Mouse (Mus musculus): ENCODE results near the gene Pard3b. TPM values are rescaled to one million over a fixed set of nuclear protein-coding genes. Genes with fewer than 3 reads are reported as not detected.

Gene Pard3b
- polyA plus RNA-seq, 1 experiment from 2014 or later: 2.3 TPM

DNA sequence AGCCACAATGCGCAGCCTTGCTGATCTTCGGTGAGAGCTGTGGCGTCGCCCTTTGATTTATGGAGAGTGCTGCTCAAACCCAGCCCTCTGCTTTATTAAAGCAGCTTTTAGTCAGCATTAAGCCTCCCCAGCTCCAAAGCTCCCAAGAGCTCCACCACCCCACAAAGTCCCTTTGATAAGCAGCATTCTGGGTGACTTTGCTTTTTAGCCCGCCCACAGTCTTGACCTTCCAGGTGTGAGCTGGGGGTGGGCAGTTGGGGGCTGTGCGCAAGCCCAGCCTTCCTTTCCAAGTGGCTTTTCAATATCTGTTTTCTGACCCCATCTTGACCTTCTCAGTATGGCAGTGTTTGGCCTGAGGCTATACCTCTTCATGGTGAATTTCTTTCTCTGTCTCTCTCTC, 1009.5 kb downstream of the Pard3b start:
- no peak overlapping the region for H3K27ac ChIP-seq (ENCODE audit: low read length)
- no peak for ATAC-seq (ENCODE audit: low read depth)
- H3K27me3 ChIP-seq (ENCODE audit: control insufficient read depth, insufficient read depth, low read depth, low read length): no peaks in the 10 kb centered on the region
- no peak overlapping the region for H3K4me2 ChIP-seq (ENCODE audit: low read depth, low read length)
- H3K36me3 ChIP-seq (ENCODE audit: control insufficient read depth, insufficient read depth): no peaks in the 10 kb centered on the region
- no peak overlapping the region for H3K4me3 ChIP-seq (ENCODE audit: low read depth, low read length)
- H3K9me3 ChIP-seq (replicated peaks; ENCODE audit: control insufficient read depth, low read length): no peaks in the 10 kb centered on the region
- no peaks in the 10 kb centered on the region for H3K4me1 ChIP-seq (ENCODE audit: control insufficient read depth, low read depth, low read length)
- 53% methylated on average over 6 of the region's 6 CpGs for whole genome bisulfite sequencing (ENCODE audit: insufficient replicate concordance)
- no peak overlapping the region for H3K9ac ChIP-seq (ENCODE audit: low read depth, low read length)

DNA sequence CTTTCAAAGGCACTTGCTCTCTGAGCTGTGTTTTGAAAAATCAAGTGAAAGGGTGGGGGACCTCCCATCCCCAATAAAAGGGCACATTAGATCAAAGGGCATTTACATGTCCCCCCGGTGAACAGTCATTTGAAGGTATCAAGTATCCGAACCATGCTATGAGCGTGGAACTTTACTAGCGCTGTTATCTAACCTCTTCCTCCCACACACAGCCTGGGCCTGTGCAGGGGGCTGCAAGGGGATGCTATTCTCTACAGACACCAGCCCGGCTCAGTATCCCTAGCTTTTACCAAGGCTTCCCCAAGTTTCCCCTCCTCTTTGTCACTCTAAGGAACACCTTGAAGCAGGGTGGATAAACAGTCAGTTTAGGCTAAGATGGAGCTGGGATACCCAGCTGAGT, 1010.0 kb downstream of the Pard3b start:
- Histone ChIP-seq H3K4me3 (ENCODE audit: low read depth, low read length) (no peak overlapping the region), H3K36me3 (ENCODE audit: control insufficient read depth, insufficient read depth) (no peaks in the 10 kb centered on the region), H3K4me2 (ENCODE audit: low read depth, low read length) (no peak overlapping the region), H3K4me1 (ENCODE audit: control insufficient read depth, low read depth, low read length) (no peaks in the 10 kb centered on the region), H3K27me3 (ENCODE audit: control insufficient read depth, insufficient read depth, low read depth, low read length) (no peaks in the 10 kb centered on the region), H3K9me3 (replicated peaks; ENCODE audit: control insufficient read depth, low read length) (no peaks in the 10 kb centered on the region), H3K27ac (ENCODE audit: low read length) (no peak overlapping the region), H3K9ac (ENCODE audit: low read depth, low read length) (no peak overlapping the region)
- ATAC-seq (ENCODE audit: low read depth): no peak
- 44% methylated on average over 5 of the region's 5 CpGs for WGBS (ENCODE audit: insufficient replicate concordance)

DNA sequence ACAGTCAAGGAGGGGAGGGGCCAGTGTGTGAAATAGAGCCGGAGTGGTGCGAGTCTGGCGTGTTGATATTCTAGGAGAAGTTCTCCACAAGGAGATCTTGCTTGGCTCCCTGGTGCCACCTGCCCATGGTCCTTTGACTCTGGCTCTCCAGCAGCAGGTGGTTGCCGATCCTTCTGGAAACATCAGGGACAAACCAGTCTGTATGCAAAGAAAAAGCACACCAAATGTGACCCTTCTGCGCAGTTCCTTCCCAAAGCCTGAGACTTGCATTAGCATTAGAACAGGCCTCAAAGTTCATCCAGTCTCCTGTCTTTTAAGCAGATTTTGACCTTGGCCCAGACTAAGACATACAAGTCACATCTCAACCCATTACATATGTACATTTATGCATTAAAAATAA, 1011.9 kb downstream of the Pard3b start:
- Histone ChIP-seq H3K4me3 (ENCODE audit: low read depth, low read length) (no peak overlapping the region), H3K4me2 (ENCODE audit: low read depth, low read length) (no peak overlapping the region), H3K36me3 (ENCODE audit: control insufficient read depth, insufficient read depth) (no peaks in the 10 kb centered on the region), H3K27me3 (ENCODE audit: control insufficient read depth, insufficient read depth, low read depth, low read length) (no peaks in the 10 kb centered on the region), H3K9me3 (replicated peaks; ENCODE audit: control insufficient read depth, low read length) (no peaks in the 10 kb centered on the region), H3K9ac (ENCODE audit: low read depth, low read length) (no peak overlapping the region), H3K4me1 (ENCODE audit: control insufficient read depth, low read depth, low read length) (no peaks in the 10 kb centered on the region), H3K27ac (ENCODE audit: low read length) (no peak overlapping the region)
- no peak for ATAC-seq (ENCODE audit: low read depth)
- WGBS (ENCODE audit: insufficient replicate concordance): 69% methylated on average over 5 of the region's 5 CpGs

DNA sequence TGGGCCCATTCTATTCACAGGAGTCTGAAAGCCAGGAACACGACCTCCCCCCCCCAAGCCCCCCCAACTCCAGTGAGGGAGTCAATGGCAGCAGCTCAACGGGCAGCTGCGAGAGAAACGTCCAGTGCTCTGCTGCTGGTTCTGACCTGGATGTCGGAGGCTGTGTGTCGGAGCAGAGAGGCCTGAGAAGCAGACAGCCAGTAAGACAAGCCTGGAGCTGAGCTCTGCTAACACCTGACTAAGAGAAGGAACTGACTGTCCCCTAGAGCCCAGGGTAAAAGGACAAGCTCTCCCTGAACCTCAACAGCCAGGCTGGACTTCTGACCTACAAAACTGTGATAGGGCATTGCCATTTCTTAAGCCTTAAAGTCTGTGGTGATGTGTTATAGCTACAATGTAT, 1015.8 kb downstream of the Pard3b start:
- WGBS (ENCODE audit: insufficient replicate concordance): 64% methylated on average over 6 of the region's 6 CpGs
- Histone ChIP-seq H3K4me3 (ENCODE audit: low read depth, low read length) (no peak overlapping the region), H3K4me2 (ENCODE audit: low read depth, low read length) (no peak overlapping the region), H3K36me3 (ENCODE audit: control insufficient read depth, insufficient read depth) (no peaks in the 10 kb centered on the region), H3K4me1 (ENCODE audit: control insufficient read depth, low read depth, low read length) (no peaks in the 10 kb centered on the region), H3K27ac (ENCODE audit: low read length) (no peak overlapping the region), H3K27me3 (ENCODE audit: control insufficient read depth, insufficient read depth, low read depth, low read length) (no peaks in the 10 kb centered on the region), H3K9ac (ENCODE audit: low read depth, low read length) (no peak overlapping the region), H3K9me3 (replicated peaks; ENCODE audit: control insufficient read depth, low read length) (no peaks in the 10 kb centered on the region)
- no peak for ATAC-seq (ENCODE audit: low read depth)

DNA sequence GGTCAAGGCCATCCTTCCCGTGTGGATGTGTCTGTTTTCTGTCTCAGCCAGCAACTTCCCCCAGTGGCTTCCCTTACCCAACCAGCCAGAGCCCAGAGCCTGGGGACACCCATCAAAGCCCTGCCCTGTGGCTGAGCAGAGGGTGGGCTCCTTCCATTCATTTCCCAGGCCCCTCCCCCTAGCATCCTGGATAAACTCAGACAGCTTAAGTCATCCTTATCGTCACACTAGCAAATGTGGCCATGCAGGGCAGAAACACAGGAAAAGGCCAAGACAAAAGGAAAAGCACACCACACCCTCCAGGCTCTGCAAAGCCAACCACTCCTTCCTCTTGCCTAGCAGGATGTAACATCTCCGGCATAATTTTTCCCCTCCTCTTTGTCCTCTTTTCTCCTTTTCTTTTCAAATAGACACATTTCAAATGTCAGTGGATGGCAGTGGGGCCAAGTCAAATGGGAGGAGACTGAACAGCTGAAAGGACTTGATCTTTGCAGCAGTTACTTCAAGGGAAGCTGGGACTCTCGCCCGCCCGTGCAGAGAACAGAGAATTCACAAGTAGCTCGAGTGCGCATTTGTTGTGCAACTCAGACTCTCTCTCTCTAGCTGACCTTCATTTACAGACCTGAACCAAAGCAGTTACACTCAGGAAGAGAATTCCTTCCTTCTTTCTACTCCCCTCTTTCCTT, 1026.5 kb downstream of the Pard3b start:
- Histone ChIP-seq H3K9ac (ENCODE audit: low read depth, low read length) (no peak overlapping the region), H3K27me3 (ENCODE audit: control insufficient read depth, insufficient read depth, low read depth, low read length) (no peaks in the 10 kb centered on the region), H3K27ac (ENCODE audit: low read length) (no peak overlapping the region), H3K9me3 (replicated peaks; ENCODE audit: control insufficient read depth, low read length) (no peaks in the 10 kb centered on the region), H3K36me3 (ENCODE audit: control insufficient read depth, insufficient read depth) (no peaks in the 10 kb centered on the region), H3K4me1 (ENCODE audit: control insufficient read depth, low read depth, low read length) (no peaks in the 10 kb centered on the region), H3K4me2 (ENCODE audit: low read depth, low read length) (0 out of 2 replicates have a peak overlapping the region, but pooled peaks have one; percentile 11), H3K4me3 (ENCODE audit: low read depth, low read length) (no peak overlapping the region)
- WGBS (ENCODE audit: insufficient replicate concordance): 27% methylated on average over 8 of the region's 8 CpGs
- ATAC-seq (ENCODE audit: low read depth): peak; percentile 62

DNA sequence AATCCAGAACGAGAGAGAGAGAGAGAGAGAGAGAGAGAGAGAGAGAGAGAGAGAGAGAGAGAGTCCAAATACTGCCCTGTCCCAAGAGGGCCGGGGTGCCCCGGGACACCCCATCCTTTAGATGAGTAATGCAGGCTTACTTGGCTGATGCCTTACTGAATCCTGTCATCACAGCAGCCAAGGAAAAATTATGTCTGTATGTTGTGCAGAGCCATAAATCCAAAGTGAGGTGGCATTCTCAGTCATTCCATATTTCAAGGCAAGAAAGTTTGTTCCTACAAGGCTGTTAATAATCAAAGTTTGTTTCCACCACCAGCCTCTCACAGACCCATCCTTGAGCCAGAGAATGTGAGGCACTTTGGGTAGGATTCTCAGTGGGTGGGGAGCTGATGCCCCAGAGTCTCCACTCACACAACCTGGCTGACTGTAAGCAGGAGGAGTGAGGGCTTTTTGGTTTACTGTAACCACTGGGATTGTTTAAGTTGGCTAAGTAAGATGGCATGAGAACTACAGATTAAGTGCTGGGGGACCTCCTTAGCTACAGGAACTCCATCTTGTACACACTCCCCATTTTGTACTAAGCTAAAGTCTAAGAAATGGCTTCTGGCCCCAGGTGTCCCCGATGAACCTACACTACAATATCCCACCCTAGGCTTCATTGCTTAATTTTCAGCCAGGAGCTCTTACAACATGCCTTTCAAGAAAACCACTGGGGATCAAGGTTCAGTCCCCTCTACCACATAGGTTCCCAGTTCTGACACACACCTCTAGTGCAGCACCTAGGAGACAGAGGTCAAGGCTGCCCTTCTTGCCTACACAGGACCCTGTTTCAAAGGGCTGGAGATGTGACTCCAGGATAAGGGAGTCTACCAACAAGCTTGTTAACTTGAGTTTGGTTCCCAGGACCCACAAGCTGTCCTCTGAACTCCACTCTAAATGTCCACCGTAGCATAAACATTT, 1027.4 kb downstream of the Pard3b start:
- Histone ChIP-seq H3K27me3 (ENCODE audit: control insufficient read depth, insufficient read depth, low read depth, low read length) (no peaks in the 10 kb centered on the region), H3K27ac (ENCODE audit: low read length) (no peak overlapping the region), H3K9me3 (replicated peaks; ENCODE audit: control insufficient read depth, low read length) (no peaks in the 10 kb centered on the region), H3K4me2 (ENCODE audit: low read depth, low read length) (no peak overlapping the region), H3K4me1 (ENCODE audit: control insufficient read depth, low read depth, low read length) (no peaks in the 10 kb centered on the region), H3K4me3 (ENCODE audit: low read depth, low read length) (no peak overlapping the region), H3K36me3 (ENCODE audit: control insufficient read depth, insufficient read depth) (no peaks in the 10 kb centered on the region), H3K9ac (ENCODE audit: low read depth, low read length) (no peak overlapping the region)
- WGBS (ENCODE audit: insufficient replicate concordance): 55% methylated on average over 5 of the region's 5 CpGs
- ATAC-seq (ENCODE audit: low read depth): no peak

DNA sequence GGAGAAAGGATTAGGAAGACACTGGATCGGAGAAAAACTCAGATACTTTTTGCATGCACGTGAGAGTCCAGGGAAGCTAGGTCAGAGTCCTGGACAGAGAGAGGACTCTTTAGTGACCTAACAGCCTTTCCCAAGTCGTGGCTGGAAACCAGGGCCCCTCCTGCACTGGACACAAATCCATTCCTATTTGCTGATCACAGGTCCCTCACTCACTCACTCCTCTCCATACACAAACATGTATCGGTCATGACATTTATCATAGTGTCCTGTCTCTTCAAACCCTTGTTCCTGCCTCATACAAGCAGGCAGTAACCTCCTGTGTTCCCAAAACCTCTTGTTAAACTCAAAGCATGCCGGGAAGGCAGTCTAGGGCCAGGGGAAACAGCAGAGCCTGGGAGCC, 1028.2 kb downstream of the Pard3b start:
- WGBS (ENCODE audit: insufficient replicate concordance): 57% methylated on average over 5 of the region's 5 CpGs
- ATAC-seq (ENCODE audit: low read depth): no peak
- Histone ChIP-seq H3K9me3 (replicated peaks; ENCODE audit: control insufficient read depth, low read length) (no peaks in the 10 kb centered on the region), H3K4me2 (ENCODE audit: low read depth, low read length) (no peak overlapping the region), H3K27me3 (ENCODE audit: control insufficient read depth, insufficient read depth, low read depth, low read length) (no peaks in the 10 kb centered on the region), H3K36me3 (ENCODE audit: control insufficient read depth, insufficient read depth) (no peaks in the 10 kb centered on the region), H3K9ac (ENCODE audit: low read depth, low read length) (no peak overlapping the region), H3K4me3 (ENCODE audit: low read depth, low read length) (no peak overlapping the region), H3K4me1 (ENCODE audit: control insufficient read depth, low read depth, low read length) (no peaks in the 10 kb centered on the region), H3K27ac (ENCODE audit: low read length) (no peak overlapping the region)

DNA sequence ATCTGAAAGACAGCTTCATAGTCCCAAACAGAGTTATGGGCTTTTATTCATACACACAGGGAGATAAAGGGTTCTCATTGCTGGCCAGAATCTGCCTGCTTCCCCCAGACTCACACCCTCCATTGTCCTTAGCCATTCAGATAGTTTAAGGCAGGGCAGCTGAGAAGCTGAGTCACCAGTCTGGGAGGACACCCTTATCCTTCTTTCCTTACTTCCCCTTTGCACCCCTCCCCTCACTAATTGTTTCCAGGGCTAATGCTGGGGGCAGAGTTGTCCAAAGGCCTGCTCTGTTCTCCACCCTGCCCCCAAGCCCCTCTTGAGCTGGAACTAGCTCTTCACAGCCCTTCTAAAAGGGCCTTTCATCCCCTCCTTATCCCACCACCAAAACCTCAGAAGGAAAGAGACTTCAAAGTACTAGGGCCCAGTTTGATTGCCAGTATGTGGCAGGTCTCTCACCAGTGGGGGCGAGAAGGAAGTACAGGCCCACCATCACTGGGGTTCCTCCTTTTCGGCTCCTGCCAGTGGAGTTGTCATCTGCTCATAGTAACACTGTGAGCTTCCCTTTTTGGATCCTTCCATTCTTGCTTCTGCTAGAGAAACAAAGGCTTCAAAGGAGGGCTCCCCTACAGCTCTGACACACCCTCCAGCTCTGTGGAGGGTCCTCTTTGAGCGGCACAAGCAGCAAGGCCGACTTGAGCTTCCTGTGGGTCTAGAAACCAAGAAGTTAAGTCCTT, 1040.2 kb downstream of the Pard3b start:
- H3K27ac ChIP-seq (ENCODE audit: low read length): peak overlapping the region; percentile 30; the same call in 1 of the 2 replicates
- H3K9me3 ChIP-seq (replicated peaks; ENCODE audit: control insufficient read depth, low read length): no peaks in the 10 kb centered on the region
- no peaks in the 10 kb centered on the region for H3K27me3 ChIP-seq (ENCODE audit: control insufficient read depth, insufficient read depth, low read depth, low read length)
- no peaks in the 10 kb centered on the region for H3K4me1 ChIP-seq (ENCODE audit: control insufficient read depth, low read depth, low read length)
- no peak overlapping the region for H3K9ac ChIP-seq (ENCODE audit: low read depth, low read length)
- 0 out of 2 replicates have a peak, but pooled peaks have one; percentile 19 for ATAC-seq (ENCODE audit: low read depth)
- 32% methylated on average over 4 of the region's 4 CpGs for WGBS (ENCODE audit: insufficient replicate concordance)
- H3K36me3 ChIP-seq (ENCODE audit: control insufficient read depth, insufficient read depth): no peaks in the 10 kb centered on the region
- H3K4me3 ChIP-seq (ENCODE audit: low read depth, low read length): no peak overlapping the region
- no peak overlapping the region for H3K4me2 ChIP-seq (ENCODE audit: low read depth, low read length)

All from liver, embryonic 16.5 days (tissue).